Mouse (Mus musculus): Measurements from ENCODE around the gene Gdpd1.
A peak's percentile ranks its signal among the peaks of the same experiment; 100 is the strongest.
"Not testable (repeated sequence)": the region's sequence is repeated elsewhere in the genome, so short reads cannot be mapped to it uniquely, and the experiment has no call there.

Gene Gdpd1

GRCm38 (mm10) chr11:87026096-87026875, 47.6 kb downstream of the Gdpd1 start:
- no peak for DNase-seq (ENCODE audit: low read depth, low spot score)

DNA sequence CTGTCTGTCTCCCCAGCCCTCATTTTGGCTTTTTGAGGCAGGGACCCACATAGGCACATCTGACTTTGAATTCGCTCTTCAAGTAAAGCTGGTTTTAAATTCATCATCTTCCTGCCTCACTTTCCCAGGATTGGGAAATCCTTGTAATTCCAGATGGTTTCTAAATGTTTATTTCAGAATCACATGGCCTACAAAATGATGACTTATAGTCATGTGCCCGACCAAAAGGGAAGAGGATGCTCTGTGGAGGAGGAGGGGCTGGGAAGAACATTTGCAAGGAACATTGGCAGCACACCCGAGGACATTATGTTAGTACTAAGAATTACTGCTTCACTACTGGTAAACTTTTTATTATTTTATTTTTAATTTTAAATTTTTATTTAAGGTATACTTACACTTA, 48.5 kb downstream of the Gdpd1 start:
- no peak for DNase-seq (ENCODE audit: low read depth, low spot score)

- not testable (repeated sequence) for DNase-seq (ENCODE audit: low read depth, low spot score)
These were observed 50.6 kb downstream of the Gdpd1 start for GRCm38 (mm10) chr11:87023240-87023639.

GRCm38 (mm10) chr11:87022765-87023164, 51.1 kb downstream of the Gdpd1 start:
- DNase-seq (ENCODE audit: low read depth, low spot score), result no peak

DNA sequence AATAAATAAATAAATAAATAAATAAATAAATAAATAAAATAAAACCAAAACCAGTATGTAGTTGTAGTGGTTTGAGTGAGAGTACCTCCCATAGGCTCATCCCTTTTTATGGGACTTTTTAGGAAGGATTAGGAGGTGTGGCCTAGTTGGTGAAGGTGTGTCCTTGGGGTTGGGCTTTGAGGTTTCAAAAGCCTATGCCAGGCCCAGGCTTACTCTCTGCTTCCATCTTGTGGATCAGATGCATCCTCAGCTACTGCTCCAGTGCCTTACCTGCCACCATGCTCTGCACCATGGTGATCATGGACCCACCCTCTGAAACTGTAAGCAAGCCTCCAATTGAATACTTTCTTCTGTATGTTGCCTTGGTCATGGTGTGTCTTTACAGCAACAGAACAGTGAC, 52.3 kb downstream of the Gdpd1 start:
- no peak for DNase-seq (ENCODE audit: low read depth, low spot score)

DNA sequence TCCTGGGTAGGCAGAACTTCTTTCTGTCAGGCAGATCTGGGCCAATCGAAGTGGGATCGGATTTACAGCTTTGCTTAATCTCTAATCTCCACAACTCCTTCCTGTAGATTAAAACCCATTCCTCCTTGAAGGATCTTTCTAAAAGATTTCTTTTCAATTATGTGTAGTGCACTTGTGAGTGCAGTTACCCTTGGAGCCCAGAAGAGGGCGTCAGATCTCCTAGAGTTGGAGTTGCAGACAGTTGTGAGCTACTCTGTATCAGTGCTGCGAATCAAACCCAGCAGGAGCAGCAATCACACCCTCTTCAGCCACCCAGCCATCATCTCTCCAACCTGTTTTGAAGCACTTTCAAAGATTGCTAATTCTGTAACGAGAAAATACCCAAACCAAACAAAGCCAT, 53.4 kb downstream of the Gdpd1 start:
- no peak for DNase-seq (ENCODE audit: low read depth, low spot score)

- no peak for DNase-seq (ENCODE audit: low read depth, low spot score)
These were observed 54.4 kb downstream of the Gdpd1 start for GRCm38 (mm10) chr11:87019431-87019830.

DNA sequence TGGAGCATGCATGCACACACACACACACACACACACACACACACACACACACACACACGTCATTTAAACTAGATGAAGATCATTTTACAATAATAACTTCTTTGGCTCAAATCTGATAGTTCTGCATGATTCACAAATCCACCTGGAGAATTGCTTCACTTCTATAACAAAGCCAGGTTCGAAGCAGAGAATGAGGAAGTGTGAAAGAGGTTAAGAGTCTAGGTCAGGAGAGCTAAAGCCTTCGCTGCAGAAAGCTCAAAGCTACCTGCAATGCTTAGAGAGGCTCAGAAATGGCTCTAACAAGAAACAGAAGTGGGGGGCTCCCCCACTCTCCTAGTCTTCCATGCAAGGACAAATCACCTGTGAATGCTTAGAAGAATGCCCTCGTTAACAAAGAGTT, 55.8 kb downstream of the Gdpd1 start:
- DNase-seq (ENCODE audit: low read depth, low spot score), result no peak

DNA sequence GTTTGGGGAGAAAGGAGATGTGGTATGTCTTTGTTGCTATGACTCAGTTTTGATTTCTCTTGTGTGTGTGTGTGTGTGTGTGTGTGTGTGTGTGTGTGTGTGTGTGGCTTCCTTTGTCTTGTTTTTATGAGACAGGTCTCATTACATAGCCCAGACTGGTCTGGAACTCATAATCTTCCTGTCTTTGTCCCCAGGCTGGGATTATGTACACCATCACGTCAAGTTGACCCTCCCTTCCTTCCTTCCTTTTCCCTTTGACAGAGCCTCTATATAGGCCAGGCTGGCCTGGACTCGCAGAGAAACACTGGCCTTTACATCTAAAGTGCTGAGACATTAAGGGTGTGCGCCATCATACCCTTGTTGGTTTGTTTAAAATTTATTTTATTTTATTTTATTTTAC, 58.2 kb downstream of the Gdpd1 start:
- no peak for DNase-seq (ENCODE audit: low read depth, low spot score)

DNA sequence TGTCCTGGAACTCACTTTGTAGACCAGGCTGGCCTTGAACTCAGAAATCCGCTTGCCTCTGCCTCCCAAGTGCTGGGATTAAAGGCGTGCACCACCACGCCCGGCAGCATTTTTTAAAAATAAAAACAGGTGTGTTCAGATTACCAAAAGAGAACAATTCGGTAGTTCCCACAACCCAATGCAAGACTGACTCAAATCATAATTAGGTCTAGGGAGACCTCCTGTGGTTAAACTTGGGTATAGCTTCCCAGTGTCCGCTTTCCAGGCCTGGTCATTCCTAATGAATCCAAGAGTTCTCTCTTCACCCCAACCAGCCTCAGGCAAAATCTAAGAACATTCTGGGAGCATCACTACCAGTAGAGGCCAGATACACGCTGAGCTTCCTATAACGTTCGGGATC, 63.4 kb downstream of the Gdpd1 start:
- DNase-seq (ENCODE audit: low read depth, low spot score), result peak; percentile 70

DNA sequence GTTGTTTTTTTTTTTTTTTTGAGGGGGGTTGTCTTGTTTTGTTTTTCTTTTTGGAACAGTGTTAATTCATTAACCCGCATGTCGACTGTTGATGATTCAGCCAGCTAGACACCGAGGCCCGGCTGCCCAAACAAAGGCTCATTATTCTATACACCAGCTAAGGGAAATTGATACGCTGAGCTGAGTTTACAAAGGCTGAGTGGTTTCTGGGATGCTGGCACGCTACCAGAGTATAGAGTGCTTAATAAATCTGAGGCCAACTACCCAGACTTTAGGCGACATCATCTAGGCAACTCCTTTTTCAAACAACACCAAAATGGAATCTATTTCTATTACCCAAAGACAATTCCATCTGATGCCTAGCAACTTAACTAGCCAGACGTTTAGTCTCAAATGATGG, 66.5 kb downstream of the Gdpd1 start:
- no peak for DNase-seq (ENCODE audit: low read depth, low spot score)

DNA sequence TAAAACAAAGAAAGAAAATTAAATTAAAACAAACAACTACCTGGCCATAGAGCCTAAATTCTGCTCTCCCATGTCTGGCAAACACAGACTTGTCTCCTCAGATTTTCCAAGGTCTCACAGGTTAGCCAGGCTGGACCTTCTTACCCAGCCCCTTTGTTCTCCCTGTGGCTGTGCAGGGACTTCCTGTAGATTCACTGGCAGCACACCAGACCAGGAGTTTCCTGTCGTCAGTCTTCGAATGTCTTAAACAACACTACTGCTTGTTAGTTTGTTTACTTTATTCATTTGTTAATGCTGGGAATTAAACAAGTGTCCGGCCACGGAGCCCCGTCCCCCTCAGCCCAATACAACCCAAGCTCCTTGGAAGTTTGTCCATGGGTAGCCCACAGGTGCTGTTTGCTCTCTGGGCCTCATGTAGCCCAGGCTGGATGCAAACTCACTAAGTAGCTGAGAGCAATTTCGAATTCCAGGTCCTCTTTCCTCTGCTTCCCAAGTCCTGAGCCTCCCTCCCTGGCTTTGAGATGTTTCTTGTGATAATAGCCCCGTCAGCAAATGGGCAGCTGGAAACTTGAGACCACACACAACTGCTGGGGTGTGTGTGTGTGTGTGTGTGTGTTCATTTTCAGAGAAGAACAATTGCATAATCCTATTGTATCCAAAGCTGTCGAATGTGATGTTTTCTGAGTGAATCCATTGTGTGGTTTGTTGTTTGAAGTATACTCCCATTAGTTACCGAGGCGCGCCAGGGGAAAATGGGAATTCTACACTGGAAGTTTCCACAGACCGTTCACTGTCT, 68.7 kb downstream of the Gdpd1 start:
- DNase-seq (ENCODE audit: low read depth, low spot score), result no peak

DNA sequence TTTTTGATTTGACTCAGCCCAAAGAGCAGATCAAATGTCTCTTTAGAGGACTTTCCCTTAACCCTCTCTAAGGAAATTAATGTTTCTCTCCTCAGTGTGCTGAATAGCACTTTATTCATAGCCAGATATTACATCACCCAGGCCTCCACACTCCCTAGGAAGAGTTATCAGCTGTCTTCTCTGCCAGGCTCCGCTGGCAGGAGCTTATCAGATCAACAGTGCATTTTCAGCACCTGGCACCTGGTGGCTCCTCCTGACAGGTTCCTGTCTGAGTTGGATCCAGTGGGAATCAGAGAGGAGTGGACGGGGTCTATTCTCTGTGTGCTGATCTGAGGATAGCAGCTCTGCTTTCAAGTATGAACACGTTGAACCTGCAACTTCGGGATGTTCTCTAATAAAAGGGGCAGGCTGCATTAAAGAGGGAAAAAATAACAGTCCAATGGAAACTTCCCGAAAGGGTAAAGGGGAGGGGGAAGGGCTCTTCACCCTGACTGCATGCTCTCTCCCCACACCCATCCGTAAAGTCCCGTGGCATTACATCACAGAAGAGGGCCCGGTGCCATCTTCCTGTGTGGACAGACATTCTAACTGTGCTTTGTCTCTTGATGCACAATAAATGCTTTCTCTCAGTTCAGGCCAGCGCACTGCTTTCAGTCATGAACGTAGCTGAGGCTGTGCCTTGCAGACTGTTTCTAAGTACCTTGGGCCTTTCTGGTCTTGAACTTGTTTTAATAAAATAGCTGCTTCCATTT, 71.6 kb downstream of the Gdpd1 start:
- DNase-seq (ENCODE audit: low read depth, low spot score), result no peak

GRCm38 (mm10) chr11:87001217-87001616, 72.6 kb downstream of the Gdpd1 start:
- no peak for DNase-seq (ENCODE audit: low read depth, low spot score)

- no peak for DNase-seq (ENCODE audit: low read depth, low spot score)
These were observed 77.6 kb downstream of the Gdpd1 start for GRCm38 (mm10) chr11:86996266-86996665.

DNA sequence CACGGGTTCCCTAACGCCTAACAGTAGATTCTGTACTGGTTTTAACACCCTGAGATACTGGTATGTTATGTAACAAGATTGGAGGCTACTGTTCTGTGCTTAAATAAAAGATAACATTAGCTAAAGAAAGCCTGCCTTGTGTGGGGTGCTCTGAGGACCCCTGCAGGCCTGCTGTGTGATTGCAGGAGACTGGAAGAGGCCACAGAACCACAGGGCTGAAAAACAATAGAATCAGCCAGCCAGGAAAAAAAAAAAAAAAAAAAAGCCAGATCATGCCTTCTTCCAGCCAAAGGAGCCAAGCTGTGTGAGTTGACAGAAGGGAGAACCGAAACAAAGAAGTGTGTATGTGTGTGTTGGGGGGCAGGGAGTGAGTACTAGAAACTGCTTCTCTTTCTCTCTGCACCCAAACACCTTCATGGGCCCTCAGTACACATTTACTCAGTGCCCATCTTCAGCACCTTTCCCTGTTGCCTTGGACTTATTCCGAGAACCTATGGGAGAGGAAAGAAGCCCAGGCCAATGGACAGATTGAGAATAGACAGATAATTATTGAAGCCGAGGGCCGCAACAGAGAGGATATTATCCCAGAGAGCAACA, 78.1 kb downstream of the Gdpd1 start:
- DNase-seq (ENCODE audit: low read depth, low spot score), result no peak

- no peak for DNase-seq (ENCODE audit: low read depth, low spot score)
These were observed 78.9 kb downstream of the Gdpd1 start for GRCm38 (mm10) chr11:86994791-86995624.

- no peak for DNase-seq (ENCODE audit: low read depth, low spot score)
These were observed 79.5 kb downstream of the Gdpd1 start for GRCm38 (mm10) chr11:86994330-86994729.

DNA sequence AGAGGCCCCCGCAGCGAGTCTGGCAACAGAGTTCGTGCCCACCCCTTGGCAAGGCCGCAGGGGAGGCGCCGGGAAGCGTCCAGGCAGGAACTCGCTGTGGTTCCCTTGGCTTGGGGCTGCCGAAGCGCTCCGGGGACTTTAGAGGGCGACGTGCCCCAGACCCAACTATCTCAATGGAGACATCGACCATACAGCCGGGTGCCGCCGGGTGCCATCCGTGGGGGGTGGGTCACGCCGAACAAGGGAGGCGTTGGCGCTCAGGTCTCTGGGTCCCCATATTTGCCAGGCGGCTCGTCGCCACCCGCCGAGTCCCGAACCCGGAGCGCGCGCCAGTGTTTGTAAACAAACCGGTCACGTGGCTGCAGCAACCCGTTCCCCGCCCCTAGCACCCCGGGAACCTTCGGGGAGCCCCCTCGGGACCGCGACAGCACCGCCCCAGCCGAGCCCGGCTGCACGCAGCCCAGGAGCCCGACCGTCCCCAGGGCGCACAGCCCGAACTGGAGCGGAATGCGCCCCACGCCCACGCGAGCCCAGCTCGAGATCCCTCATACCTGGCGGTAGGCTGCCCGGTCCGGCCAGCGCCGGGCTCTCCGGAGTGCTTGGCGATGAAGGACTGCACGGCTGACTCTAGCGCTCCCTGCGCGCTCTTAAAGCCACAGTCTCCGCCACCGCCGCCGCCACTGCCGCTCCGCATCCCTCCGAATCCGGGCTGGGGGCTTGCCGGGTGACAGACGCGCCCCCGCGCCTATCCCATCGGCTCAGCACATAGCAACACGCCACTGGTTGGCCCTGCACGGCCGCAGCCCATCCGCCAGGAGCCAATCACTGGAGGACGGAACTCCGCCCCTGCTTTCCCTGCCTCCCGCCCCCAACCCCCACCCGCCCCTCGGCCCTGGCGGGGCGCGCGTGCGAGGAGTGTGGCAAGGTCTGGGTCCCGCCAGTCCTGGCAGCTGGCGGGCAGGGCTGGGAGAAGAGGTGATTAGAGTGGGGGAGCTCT, 80.5 kb downstream of the Gdpd1 start, which contains the start of gene Ypel2:
Gene Ypel2, minus strand, starts transcription at position 667 of the 997 bp plus-strand sequence.
- DNase-seq (ENCODE audit: low read depth, low spot score), result peak; percentile 96

All from WW6 (cell line).